Mouse (Mus musculus) urinary bladder, postnatal 0 days (tissue): ENCODE data around the gene Vmn1r130. TPM values are rescaled to one million over a fixed set of nuclear protein-coding genes. Genes with fewer than 3 reads are reported as not detected.

ENCODE experiments used
- polyA plus RNA-seq: library from polyadenylated mRNA; unstranded; fragments of >200 nt; fragmentation: Nextera tagmentation; extraction: Ambion mirVana; gene quantifications from 2 replicates; pipeline ENCODE4 v1.2.1, GENCODE M21; 2015

Vmn1r130 gene
- polyA plus RNA-seq = not detected in 2 replicates

DNA sequence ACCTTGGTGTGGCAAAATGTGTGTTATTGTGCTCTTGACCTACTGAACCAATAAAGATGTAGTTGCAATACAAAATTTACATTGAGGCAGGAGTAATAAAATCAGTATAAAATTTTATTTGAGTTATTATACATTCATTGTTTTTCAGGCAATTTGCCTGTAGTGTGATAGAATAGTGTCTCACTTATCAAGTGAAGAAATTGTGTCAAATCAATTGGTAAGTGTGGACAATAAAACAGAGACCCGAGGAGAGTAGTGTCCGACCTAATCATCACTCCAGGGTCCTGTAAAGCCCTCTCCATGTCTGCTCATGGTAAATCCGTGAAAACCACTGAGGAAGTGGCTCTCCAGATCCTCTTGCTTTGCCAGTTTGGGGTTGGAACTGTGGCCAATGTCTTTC lies at the start of gene Vmn1r130:
Vmn1r130 (plus strand) TSS at position 301 of the 400 bp plus-strand sequence.

GRCm38 (mm10) chr7:21545990-21546389 lies 34.4 kb downstream of the Vmn1r130 start, which contains the start of gene Vmn1r131:
TSS of gene Vmn1r131 (minus strand) at chr7:21546090.

Other genes starting within 250 kb of the Vmn1r130 start
- gene Vmn1r125, start 239.6 kb upstream of the Vmn1r130 start, polyA plus RNA-seq = not detected in 2 replicates
- gene Vmn1r126, start 210.3 kb upstream of the Vmn1r130 start, polyA plus RNA-seq = not detected in 2 replicates
- not detected in 2 replicates for gene Vmn1r127, start 191.9 kb upstream of the Vmn1r130 start, polyA plus RNA-seq
- gene Vmn1r128, start 162.4 kb upstream of the Vmn1r130 start, polyA plus RNA-seq = not detected in 2 replicates
- not detected in 2 replicates for gene Vmn1r129, start 150.5 kb upstream of the Vmn1r130 start, polyA plus RNA-seq
- gene Gm6882, start 79.0 kb upstream of the Vmn1r130 start, polyA plus RNA-seq = not detected in 2 replicates
- not detected in 2 replicates for gene Vmn1r131, start 34.3 kb downstream of the Vmn1r130 start, polyA plus RNA-seq
- gene Vmn1r132, start 102.3 kb downstream of the Vmn1r130 start, polyA plus RNA-seq = not detected in 2 replicates
- not detected in 2 replicates for gene Gm4175, start 249.7 kb downstream of the Vmn1r130 start, polyA plus RNA-seq